In genomic region chr4:57338923-57339322, GRCm38 (mm10) we compare ENCODE assay signal across 24 mouse cellular contexts. TPM values are rescaled to one million over a fixed set of nuclear protein-coding genes. Genes with fewer than 3 reads are reported as not detected.
DNase-seq lines count a peak whose midpoint lies in the region; ATAC-seq and TF ChIP-seq lines count a peak whose summit lies in the region.
"Had no signal": no experiment of that assay in that cellular context is flagged by ENCODE, and none has a peak within 500 bp of the region (broad histone marks: within the 10 kb centered on the region; RNA-seq: fewer than 3 reads in every experiment).

No protein-coding gene starts in this region.

- TF ChIP-seq CTCF in forebrain, postnatal 0 days (IDR thresholded peaks at IDR 0.05; ENCODE audit: low read depth), result no peak

- peak; percentile 23 to 33 for DNase-seq in urinary bladder, adult 18-20 months (ENCODE audit: low spot score in 2 of 2)
- DNase-seq in urinary bladder, postnatal 10 days (ENCODE audit: low spot score), result no peak
- no peak for DNase-seq in forebrain, postnatal 0 days
- no peak for DNase-seq in heart, adult 11 months
- DNase-seq: adrenal gland, postnatal 36 days; B cell, adult 2 months; cerebellum, adult 9-11 months; heart, postnatal 10 days; kidney, adult 2 months; kidney, postnatal 10 days; liver, embryonic 13.5 days; lung, adult 2 months; thymus, postnatal 14 days had no signal

- H3K27me3 ChIP-seq in embryonic facial prominence, embryonic 13.5 days, result no peaks in the 10 kb centered on the region
- H3K27me3 ChIP-seq in intestine, embryonic 15.5 days (replicated peaks), result no peaks in the 10 kb centered on the region
- H3K27me3 ChIP-seq in stomach, embryonic 15.5 days (replicated peaks), result no peaks in the 10 kb centered on the region
- no peaks in the 10 kb centered on the region for H3K27me3 ChIP-seq in forebrain, postnatal 0 days (ENCODE audit: insufficient read depth, low read length)
- H3K27me3 ChIP-seq: CH12.LX; heart, embryonic 12.5 days; liver, embryonic 13.5 days; Patski had no signal

- no peaks in the 10 kb centered on the region for H3K9me3 ChIP-seq in embryonic facial prominence, embryonic 13.5 days
- H3K9me3 ChIP-seq in intestine, embryonic 15.5 days, result no peaks in the 10 kb centered on the region
- H3K9me3 ChIP-seq in stomach, embryonic 15.5 days, result no peaks in the 10 kb centered on the region
- no peaks in the 10 kb centered on the region for H3K9me3 ChIP-seq in forebrain, postnatal 0 days (ENCODE audit: low read length)
- H3K9me3 ChIP-seq: forebrain, embryonic 10.5 days; liver, embryonic 13.5 days had no signal

- no peak overlapping the region for H3K4me3 ChIP-seq in embryonic facial prominence, embryonic 13.5 days
- H3K4me3 ChIP-seq in intestine, embryonic 15.5 days (replicated peaks), result no peak overlapping the region
- 0 out of 2 replicates have a peak overlapping the region, but pooled peaks have one; percentile 2 for H3K4me3 ChIP-seq in stomach, embryonic 15.5 days (replicated peaks)
- H3K4me3 ChIP-seq in forebrain, postnatal 0 days (ENCODE audit: low read depth, low read length), result no peak overlapping the region
- H3K4me3 ChIP-seq: forebrain, embryonic 10.5 days; heart, embryonic 12.5 days; liver, embryonic 13.5 days had no signal

- WGBS in embryonic facial prominence, embryonic 13.5 days, result 73% methylated on average over 17 of the region's 17 CpGs
- 63% methylated on average over 17 of the region's 17 CpGs for WGBS in intestine, embryonic 15.5 days
- WGBS in stomach, embryonic 15.5 days, result 64% methylated on average over 17 of the region's 17 CpGs
- 88% methylated on average over 17 of the region's 17 CpGs for WGBS in forebrain, postnatal 0 days

- ATAC-seq in embryonic facial prominence, embryonic 13.5 days (ENCODE audit: insufficient number of reproducible peaks, insufficient read depth, low FRiP score, low TSS enrichment, low read depth), result peak; percentile 56; the same call in 1 of the 2 replicates
- 0 out of 2 replicates have a peak, but pooled peaks have one; percentile 34 for ATAC-seq in intestine, embryonic 15.5 days
- ATAC-seq in stomach, embryonic 15.5 days (ENCODE audit: insufficient read depth, low FRiP score, low read depth), result no peak
- no peak for ATAC-seq in inflammation-experienced regulatory T-cells, adult 6 months
- no peak for ATAC-seq in forebrain, postnatal 0 days
- ATAC-seq: hindbrain, postnatal 0 days; Patski had no signal

- no peaks in the 10 kb centered on the region for H3K36me3 ChIP-seq in embryonic facial prominence, embryonic 13.5 days
- no peaks in the 10 kb centered on the region for H3K36me3 ChIP-seq in intestine, embryonic 15.5 days
- H3K36me3 ChIP-seq in stomach, embryonic 15.5 days, result no peaks in the 10 kb centered on the region
- H3K36me3 ChIP-seq in forebrain, postnatal 0 days (ENCODE audit: insufficient read depth), result no peaks in the 10 kb centered on the region
- H3K36me3 ChIP-seq: forebrain, embryonic 10.5 days; G1E; heart, embryonic 12.5 days; liver, embryonic 13.5 days had no signal

- H3K9ac ChIP-seq in embryonic facial prominence, embryonic 13.5 days, result no peak overlapping the region
- H3K9ac ChIP-seq in intestine, embryonic 15.5 days, result no peak overlapping the region
- H3K9ac ChIP-seq in stomach, embryonic 15.5 days, result no peak overlapping the region
- H3K9ac ChIP-seq in forebrain, postnatal 0 days, result no peak overlapping the region
- H3K9ac ChIP-seq: heart, embryonic 12.5 days; liver, embryonic 13.5 days had no signal

- 0 out of 2 replicates have a peak, but pooled peaks cover 3% of the 10 kb centered on the region for H3K4me1 ChIP-seq in embryonic facial prominence, embryonic 13.5 days
- H3K4me1 ChIP-seq in intestine, embryonic 15.5 days (replicated peaks), result no peaks in the 10 kb centered on the region
- H3K4me1 ChIP-seq in stomach, embryonic 15.5 days, result no peaks in the 10 kb centered on the region
- H3K4me1 ChIP-seq in forebrain, postnatal 0 days (ENCODE audit: insufficient read depth), result no peaks in the 10 kb centered on the region
- H3K4me1 ChIP-seq: forebrain, embryonic 10.5 days; liver, embryonic 13.5 days had no signal

- peak overlapping the region; percentile 9; the same call in 1 of the 2 replicates for H3K4me2 ChIP-seq in embryonic facial prominence, embryonic 13.5 days
- H3K4me2 ChIP-seq in intestine, embryonic 15.5 days (replicated peaks), result peak overlapping the region; percentile 14; the same call in 1 of the 2 replicates
- H3K4me2 ChIP-seq in stomach, embryonic 15.5 days, result peak overlapping the region; percentile 17; the same call in 1 of the 2 replicates
- no peak overlapping the region for H3K4me2 ChIP-seq in forebrain, postnatal 0 days (ENCODE audit: low read depth)
- H3K4me2 ChIP-seq: heart, embryonic 12.5 days; liver, embryonic 13.5 days; midbrain, embryonic 11.5 days had no signal

- H3K27ac ChIP-seq in embryonic facial prominence, embryonic 13.5 days, result peak overlapping the region; percentile 85
- H3K27ac ChIP-seq in intestine, embryonic 15.5 days, result no peak overlapping the region
- peak overlapping the region; percentile 80 for H3K27ac ChIP-seq in stomach, embryonic 15.5 days
- H3K27ac ChIP-seq in forebrain, postnatal 0 days (ENCODE audit: low read depth, low read length), result no peak overlapping the region
- H3K27ac ChIP-seq: hindbrain, postnatal 0 days; liver, embryonic 13.5 days had no signal

RNA-seq across cellular contexts. Expression of gene Ptpn3, which starts 37.3 kb away (rescaled TPM):
- polyA plus RNA-seq in embryonic facial prominence, embryonic 13.5 days (2015; fragmentation: Nextera tagmentation; extraction: Ambion mirVana), result 4.9 TPM in 2 replicates
- polyA plus RNA-seq in intestine, embryonic 15.5 days (2015; fragmentation: Nextera tagmentation; extraction: Ambion mirVana), result 9.4 and 10.4 TPM in 2 replicates
- 8.6 and 9.0 TPM in 2 replicates for polyA plus RNA-seq in stomach, embryonic 15.5 days (2015; fragmentation: Nextera tagmentation; extraction: Ambion mirVana)
- polyA plus RNA-seq in inflammation-experienced regulatory T-cells, adult 6 months (2017; shearing (Covaris generic)), result 1 to 10 TPM in 2 of 3 experiments, under 1 TPM in 1; 0.98 to 3.4 (median 2.8) TPM
- total RNA-seq in forebrain, postnatal 0 days (2014; rRNA removed), result 1.8 and 5.7 TPM in 2 replicates
- polyA plus RNA-seq in forebrain, postnatal 0 days (2015; fragmentation: Nextera tagmentation; extraction: Ambion mirVana), result 0.92 and 1.2 TPM in 2 replicates
- polyA plus RNA-seq: G1E had no signal

Comparison
In these comparisons a context has a peak if more than half of its experiments do, and no peak if none do; other contexts are left out.
1. DNase-seq: peak in urinary bladder, adult 18-20 months (2 of 2); none in urinary bladder, postnatal 10 days (single experiment), forebrain, postnatal 0 days (single experiment) and heart, adult 11 months (single experiment).
2. ATAC-seq: peak in embryonic facial prominence, embryonic 13.5 days (single experiment) and intestine, embryonic 15.5 days (single experiment); none in stomach, embryonic 15.5 days (single experiment), inflammation-experienced regulatory T-cells, adult 6 months (single experiment) and forebrain, postnatal 0 days (single experiment).
3. H3K27ac ChIP-seq: peak in embryonic facial prominence, embryonic 13.5 days (single experiment) and stomach, embryonic 15.5 days (single experiment); none in intestine, embryonic 15.5 days (single experiment) and forebrain, postnatal 0 days (single experiment).